Mouse (Mus musculus): ENCODE measurements around the gene Otub2.

- TF ChIP-seq POLR2A (IDR thresholded peaks at IDR 0.05; ENCODE audit: insufficient read depth, low read depth, low read length) (peak; percentile 56; the same call in 1 of the 2 replicates), CTCF (IDR thresholded peaks at IDR 0.05) (no peak)
These were observed 35.7 kb upstream of the Otub2 start for GRCm38 (mm10) chr12:103352735-103353134.

Data from heart, adult 2 months (tissue).